Mouse (Mus musculus) CH12.LX (cell line): ENCODE measurements around the gene Hmga1b. TPM values are rescaled to one million over a fixed set of nuclear protein-coding genes. Genes with fewer than 3 reads are reported as not detected.

ENCODE experiments used
- DNase-seq: peaks from one replicate; pipeline ENCODE4 v3.0.0-alpha.2; 2013; ENCODE audit errors: extremely low read depth
- H3K27ac ChIP-seq: 2 replicates; pipeline ENCODE4 v1.5.1; 2012; ENCODE audit warnings: low read depth, mild to moderate bottlenecking, control low read depth, moderate library complexity; ENCODE audit not compliant: insufficient read depth
- H3K27me3 ChIP-seq: replicated peaks from 2 replicates; pipeline ENCODE3; 2012; ENCODE audit warnings: inconsistent platforms
- H3K36me3 ChIP-seq, 2 experiments: replicated peaks in 1 of 2; 2 replicates each; pipeline versions ENCODE3 to v1.6.1; 2012; ENCODE audit warnings: inconsistent platforms in 1 of 2, low read length in 1 of 2, mild to moderate bottlenecking in 1 of 2, mixed read lengths in 1 of 2, moderate library complexity in 1 of 2; ENCODE audit not compliant: control insufficient read depth in 1 of 2, insufficient read depth in 1 of 2
- H3K4me1 ChIP-seq, 2 experiments: 2 replicates each; pipeline ENCODE4 v1.6.1; 2012; ENCODE audit warnings: inconsistent platforms in 1 of 2, moderate library complexity in 1 of 2; ENCODE audit not compliant: insufficient read depth in 2 of 2, control insufficient read depth in 1 of 2
- H3K4me2 ChIP-seq: 2 replicates; pipeline ENCODE4 v1.6.1; 2012; ENCODE audit warnings: low read depth, mild to moderate bottlenecking, control low read depth; ENCODE audit not compliant: poor library complexity, insufficient read depth, severe bottlenecking
- H3K4me3 ChIP-seq, 3 experiments: fragments of 150-350 bp in 1 of 3; sonication (generic) in 1 of 3; replicated peaks in 1 of 3; 2 replicates each; pipeline versions ENCODE3 to v1.5.1; 2011 to 2012; ENCODE audit warnings: low read depth in 2 of 3, low read length in 2 of 3, mild to moderate bottlenecking in 2 of 3, moderate library complexity in 2 of 3, control low read depth in 1 of 3, improper control_type of control experiment in 1 of 3, inconsistent platforms in 1 of 3, mixed read lengths in 1 of 3; ENCODE audit not compliant: poor library complexity in 1 of 3
- H3K79me2 ChIP-seq: replicated peaks from 2 replicates; pipeline ENCODE4 v1.6.1; 2012; ENCODE audit warnings: mild to moderate bottlenecking, moderate library complexity; ENCODE audit not compliant: control insufficient read depth, poor library complexity, insufficient read depth, severe bottlenecking; ENCODE audit errors: extremely low read depth
- H3K9ac ChIP-seq: 2 replicates; pipeline ENCODE4 v1.6.1; 2012; ENCODE audit warnings: low read depth, mild to moderate bottlenecking, control low read depth, moderate library complexity; ENCODE audit not compliant: insufficient read depth
- H3K9me3 ChIP-seq: replicated peaks from 2 replicates; pipeline ENCODE3; 2012; ENCODE audit warnings: low read length, inconsistent platforms, mixed read lengths
- BHLHE40 ChIP-seq: IDR thresholded peaks from 2 replicates; pipeline ENCODE4 v1.6.1; 2011; ENCODE audit warnings: mild to moderate bottlenecking, low read depth, low read length, improper control_type of control experiment
- CHD1 ChIP-seq: IDR thresholded peaks from 2 replicates; pipeline ENCODE4 v1.6.1; 2012; ENCODE audit warnings: low read depth, low read length, improper control_type of control experiment, inconsistent platforms
- CHD2 ChIP-seq: IDR thresholded peaks from 2 replicates; pipeline ENCODE4 v1.6.1; 2011; ENCODE audit warnings: low read length, improper control_type of control experiment
- CTCF ChIP-seq, 2 experiments: IDR thresholded peaks in 1 of 2; conservative IDR thresholded peaks in 1 of 2; 2 replicates each; pipeline ENCODE4 v1.5.1; 2011 to 2012; ENCODE audit warnings: low read depth in 2 of 2, low read length in 2 of 2, improper control_type of control experiment in 1 of 2, inconsistent platforms in 1 of 2, mild to moderate bottlenecking in 1 of 2, moderate library complexity in 1 of 2
- E2F4 ChIP-seq: IDR thresholded peaks from 2 replicates; pipeline ENCODE4 v1.6.1; 2011; ENCODE audit warnings: low read depth, low read length, improper control_type of control experiment; ENCODE audit not compliant: insufficient replicate concordance
- ETS1 ChIP-seq: conservative IDR thresholded peaks from 2 replicates; pipeline ENCODE4 v1.6.1; 2012; ENCODE audit warnings: low read depth, mild to moderate bottlenecking, inconsistent platforms, low read length, improper control_type of control experiment, moderate library complexity
- IRF4 ChIP-seq: IDR thresholded peaks from 2 replicates; pipeline ENCODE4 v1.6.1; 2014; ENCODE audit warnings: low read depth, mild to moderate bottlenecking, inconsistent platforms, low read length, improper control_type of control experiment
- JUND ChIP-seq: conservative IDR thresholded peaks from 2 replicates; pipeline ENCODE4 v1.6.1; 2011; ENCODE audit warnings: low read depth, low read length, improper control_type of control experiment
- KAT2A ChIP-seq: IDR thresholded peaks from 2 replicates; pipeline ENCODE4 v1.6.1; 2012; ENCODE audit warnings: low read length, improper control_type of control experiment, inconsistent platforms; ENCODE audit not compliant: insufficient replicate concordance
- MAFK ChIP-seq: IDR thresholded peaks from 2 replicates; pipeline ENCODE4 v1.6.1; 2011; ENCODE audit warnings: low read length, improper control_type of control experiment; ENCODE audit not compliant: insufficient replicate concordance
- MAZ ChIP-seq: IDR thresholded peaks from 2 replicates; pipeline ENCODE4 v1.6.1; 2012; ENCODE audit warnings: low read depth, mild to moderate bottlenecking, inconsistent platforms, low read length, improper control_type of control experiment, moderate library complexity
- MEF2A ChIP-seq: IDR thresholded peaks from 2 replicates; pipeline ENCODE4 v1.6.1; 2014; ENCODE audit warnings: low read depth, mild to moderate bottlenecking, inconsistent platforms, low read length, improper control_type of control experiment, borderline replicate concordance
- MXI1 ChIP-seq: IDR thresholded peaks from 2 replicates; pipeline ENCODE4 v1.6.1; 2011; ENCODE audit warnings: mild to moderate bottlenecking, low read depth, low read length, improper control_type of control experiment
- NELFE ChIP-seq: IDR thresholded peaks from 2 replicates; pipeline ENCODE4 v1.6.1; 2011; ENCODE audit warnings: low read depth, low read length, improper control_type of control experiment
- NRF1 ChIP-seq: IDR thresholded peaks from 2 replicates; pipeline ENCODE4 v1.6.1; 2014; ENCODE audit warnings: low read depth, mild to moderate bottlenecking, inconsistent platforms, low read length, improper control_type of control experiment, moderate library complexity
- POLR2AphosphoS2 ChIP-seq: IDR thresholded peaks from 2 replicates; pipeline ENCODE4 v1.6.1; 2011; ENCODE audit warnings: low read depth, low read length, improper control_type of control experiment
- RAD21 ChIP-seq: IDR thresholded peaks from 2 replicates; pipeline ENCODE4 v1.6.1; 2011; ENCODE audit warnings: low read depth, mild to moderate bottlenecking, low read length, improper control_type of control experiment, moderate library complexity
- RCOR1 ChIP-seq: conservative IDR thresholded peaks from 2 replicates; pipeline ENCODE4 v1.6.1; 2012; ENCODE audit warnings: low read depth, mild to moderate bottlenecking, inconsistent platforms, low read length, improper control_type of control experiment
- SIN3A ChIP-seq: IDR thresholded peaks from 2 replicates; pipeline ENCODE4 v1.6.1; 2012; ENCODE audit warnings: low read length, improper control_type of control experiment, inconsistent platforms
- SMC3 ChIP-seq: IDR thresholded peaks from 2 replicates; pipeline ENCODE4 v1.6.1; 2011; ENCODE audit warnings: low read depth, low read length, improper control_type of control experiment
- TCF12 ChIP-seq: IDR thresholded peaks from 2 replicates; pipeline ENCODE4 v1.6.1; 2014; ENCODE audit warnings: low read depth, mild to moderate bottlenecking, inconsistent platforms, low read length, improper control_type of control experiment
- UBTF ChIP-seq: IDR thresholded peaks from 2 replicates; pipeline ENCODE4 v1.6.1; 2012; ENCODE audit warnings: low read depth, mild to moderate bottlenecking, inconsistent platforms, low read length, improper control_type of control experiment, moderate library complexity
- ZC3H11A ChIP-seq: IDR thresholded peaks from 2 replicates; pipeline ENCODE4 v1.6.1; 2012; ENCODE audit warnings: low read depth, mild to moderate bottlenecking, inconsistent platforms, low read length, improper control_type of control experiment
- ZMIZ1 ChIP-seq: IDR thresholded peaks from 2 replicates; pipeline ENCODE4 v1.6.1; 2012; ENCODE audit warnings: low read depth, mild to moderate bottlenecking, inconsistent platforms, low read length, improper control_type of control experiment
- ZNF384 ChIP-seq: IDR thresholded peaks from 2 replicates; pipeline ENCODE4 v1.6.1; 2012; ENCODE audit warnings: low read depth, low read length, improper control_type of control experiment, inconsistent platforms
- dilution Hi-C: fragments of 300-500 bp; cut with MboI; formaldehyde crosslinking; loops from 2 replicates; pipeline ENCODE4 v1.14.3; 2020; ENCODE audit warnings: low sequenced_read_pairs; ENCODE audit not compliant: extremely low pct_unique_long_range_greater_than_20kb, extremely low pct_ligation_motif_present
- in situ Hi-C: fragments of 300-500 bp; cut with MboI; formaldehyde crosslinking; loops from 3 replicates; pipeline ENCODE4 v1.14.3; 2019; ENCODE audit warnings: low sequenced_read_pairs, low pct_ligation_motif_present, low pct_unique_long_range_greater_than_20kb, mixed read lengths
- polyA plus RNA-seq: library from polyadenylated mRNA; unstranded; fragments of >175 nt; gene quantifications from 2 replicates; pipeline ENCODE4 v1.2.1, GENCODE M21; 2012; ENCODE audit warnings: low read depth; ENCODE audit not compliant: insufficient read length
- total RNA-seq, 2 experiments: library from RNA; depleted of rRNA; stranded (reverse); fragments of 300-350 nt in 1 of 2; fragments of >200 nt in 1 of 2; gene quantifications; 2 replicates each; pipeline ENCODE4 v1.2.3; 2012 to 2014

Gene Hmga1b
- total and polyA plus RNA-seq, 3 experiments = 126 to 414 (median 167) TPM

DNA sequence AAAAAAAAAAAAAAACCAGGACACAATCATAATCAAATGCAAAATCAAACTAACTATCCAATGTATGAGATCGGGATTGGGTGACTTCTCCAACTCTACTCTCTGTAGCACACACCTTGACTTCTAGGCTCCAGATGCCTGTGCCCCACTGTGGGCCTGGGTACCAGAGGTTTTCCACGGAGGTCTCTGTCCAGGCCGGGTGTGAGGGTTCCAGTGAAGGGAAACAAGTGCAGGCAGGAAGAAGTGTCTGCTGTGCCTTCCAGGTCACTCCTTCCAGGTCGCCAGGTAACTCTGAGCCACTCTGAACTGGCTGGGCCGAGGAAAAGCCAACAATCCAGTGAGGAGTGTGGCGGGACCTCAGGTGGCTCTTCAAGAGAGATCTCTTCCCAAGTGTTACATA lies 26.2 kb upstream of the Hmga1b start:
- Histone ChIP-seq H3K4me1 (peaks cover 4 to 6% of the 10 kb centered on the region in 2 experiments; a peak in 1 of 4 replicates), H3K4me3 (no peak overlapping the region), H3K27ac (no peak overlapping the region), H3K4me2 (no peak overlapping the region), H3K9me3 (no peaks in the 10 kb centered on the region), H3K9ac (no peak overlapping the region), H3K27me3 (peaks cover 67% of the 10 kb centered on the region), H3K79me2 (no peaks in the 10 kb centered on the region), H3K36me3 (no peaks in the 10 kb centered on the region)
- DNase-seq = no peak
- in situ Hi-C loops (no loop called here), dilution Hi-C loops (no loop called here)
- TF ChIP-seq ZNF384 (no peak), SIN3A (no peak), MXI1 (no peak), ZC3H11A (no peak), UBTF (no peak), MEF2A (no peak), JUND (no peak), KAT2A (no peak), ETS1 (no peak)

GRCm38 (mm10) chr11:120740981-120741380 lies 21.6 kb upstream of the Hmga1b start:
- dilution Hi-C loops (no loop called here), in situ Hi-C loops (no loop called here)
- Histone ChIP-seq H3K4me2 (no peak overlapping the region), H3K9me3 (no peaks in the 10 kb centered on the region), H3K4me3 (no peak overlapping the region), H3K27me3 (peaks cover 63% of the 10 kb centered on the region), H3K27ac (no peak overlapping the region), H3K36me3 (no peaks in the 10 kb centered on the region), H3K9ac (no peak overlapping the region), H3K4me1 (peaks cover 6 to 11% of the 10 kb centered on the region in 2 experiments; a peak in 2 of 4 replicates)
- DNase-seq = no peak
- TF ChIP-seq CHD1 (no peak), IRF4 (no peak), UBTF (no peak), E2F4 (no peak), RAD21 (no peak), BHLHE40 (no peak), ZMIZ1 (no peak), MAFK (no peak), MXI1 (no peak), NRF1 (no peak), CHD2 (no peak), RCOR1 (no peak), SMC3 (no peak), CTCF (conservative IDR thresholded peaks at IDR 0.05 in 1 of 2, IDR thresholded peaks at IDR 0.05 in 1 of 2; ENCODE audit: low read depth in 2 of 2, low read length in 2 of 2) (no peak), TCF12 (no peak), NELFE (no peak), JUND (no peak), ZC3H11A (no peak), POLR2AphosphoS2 (no peak), MAZ (no peak)
- TF ChIP-seq, all 38 proteins: peak for 0
- no peaks in the 10 kb centered on the region for H3K79me2 ChIP-seq
